Mouse (Mus musculus): ENCODE measurements around the gene Gm20388.

Gm20388 gene

GRCm38 (mm10) chr8:120948620-120949491 is 1038.2 kb downstream of the Gm20388 start:
- DNase-seq = no peak

- DNase-seq = no peak
Observed at GRCm38 (mm10) chr8:120950674-120951218, 1040.1 kb downstream of the Gm20388 start.

DNA sequence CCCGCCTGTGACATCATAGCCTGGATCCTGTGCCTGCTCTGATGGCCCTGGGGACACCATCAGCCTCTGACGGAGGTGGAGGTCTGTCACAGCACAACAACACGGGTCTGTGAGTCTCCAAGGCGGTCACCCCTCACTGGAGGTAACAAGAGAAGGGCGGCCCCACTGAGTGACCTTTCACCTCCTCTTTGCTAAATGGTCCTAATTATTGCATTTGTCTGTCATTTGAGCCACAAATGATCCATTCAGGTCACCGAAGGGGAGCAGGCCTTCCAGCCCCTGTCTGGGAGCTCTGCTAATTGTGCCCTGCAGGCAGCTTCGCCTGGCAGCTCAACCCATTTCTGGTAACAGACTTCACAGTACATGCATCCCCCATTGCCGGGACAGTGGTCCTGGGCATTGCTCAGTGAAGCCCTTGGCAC is 1048.8 kb downstream of the Gm20388 start:
- no peak for DNase-seq

DNA sequence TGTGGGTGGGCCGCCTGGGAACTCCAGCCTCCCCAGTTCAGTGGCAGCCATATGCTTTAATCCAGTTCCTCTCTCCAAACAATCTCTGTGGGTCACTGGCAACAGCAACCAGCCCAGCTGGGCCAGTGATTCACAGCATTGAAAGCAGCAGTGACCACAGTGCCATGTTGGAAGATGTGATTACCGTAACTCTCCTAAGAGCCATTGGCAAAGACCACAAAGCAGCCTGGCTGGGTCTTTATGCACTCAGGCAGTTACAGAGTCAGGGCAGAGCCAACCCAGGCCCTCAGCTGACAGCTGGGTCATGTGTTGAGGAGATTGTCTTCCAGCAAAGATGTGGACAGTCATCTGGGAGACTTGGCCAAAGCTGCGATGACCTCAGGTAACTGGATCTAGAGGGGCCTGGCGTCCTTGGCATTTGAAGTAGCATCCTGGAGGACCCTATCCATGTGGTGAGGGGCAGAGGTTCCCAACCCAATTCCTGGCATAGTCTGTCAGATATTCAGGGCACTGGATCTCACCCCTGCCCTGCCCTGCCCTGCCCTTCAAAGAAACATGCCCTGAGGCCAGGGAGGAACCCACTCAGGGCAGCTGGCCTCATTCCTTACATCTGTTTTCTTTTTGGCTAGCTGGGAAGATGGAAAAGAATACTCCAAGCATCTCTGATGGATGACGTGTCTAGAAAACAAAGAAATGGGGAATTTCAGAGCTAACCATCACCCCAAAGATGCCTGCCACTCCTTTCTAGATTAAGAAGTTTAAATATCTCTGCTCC is 1052.2 kb downstream of the Gm20388 start:
- DNase-seq = no peak

DNA sequence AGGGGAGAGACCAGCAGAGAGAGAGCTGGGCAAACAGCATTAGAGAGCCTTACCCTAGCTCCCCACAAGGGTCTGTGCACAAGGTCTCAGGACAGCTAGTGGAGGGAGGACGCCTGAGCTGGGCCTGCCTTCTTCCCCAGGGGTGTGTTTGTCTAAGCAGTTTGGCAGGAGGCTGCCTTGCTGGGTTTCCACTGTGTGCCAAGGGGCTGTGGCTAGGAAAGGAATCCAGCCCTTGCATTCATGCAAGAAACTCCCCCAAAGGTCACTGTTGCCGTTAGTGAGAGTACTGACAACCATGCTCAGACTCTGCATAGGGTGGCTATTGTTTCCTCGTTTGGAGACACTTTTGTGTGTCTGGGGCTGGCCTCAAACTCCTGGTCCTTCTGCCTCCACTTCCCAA is 1055.9 kb downstream of the Gm20388 start:
- no peak for DNase-seq

DNA sequence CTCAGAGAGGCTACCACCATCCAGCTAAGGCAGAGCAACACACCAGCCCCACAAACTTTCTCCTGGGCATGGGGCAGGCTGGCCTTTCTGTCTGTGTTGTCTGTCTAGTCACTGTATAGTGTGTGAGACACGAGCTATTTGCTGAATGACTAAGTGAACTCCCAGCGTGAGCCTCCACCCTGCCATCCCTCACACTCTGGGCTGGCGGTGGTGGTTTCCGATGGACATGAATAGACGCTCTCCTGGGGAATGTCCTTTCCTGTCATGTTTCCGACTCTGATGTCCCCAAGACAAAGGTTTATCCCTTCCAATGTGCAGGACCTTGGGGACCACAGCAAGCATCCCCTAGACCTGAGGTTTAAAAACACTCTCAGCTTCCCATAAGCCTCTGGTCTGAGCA is 1057.7 kb downstream of the Gm20388 start:
- peak; percentile 22 for DNase-seq

- peak; percentile 77 for DNase-seq
Observed at GRCm38 (mm10) chr8:120970346-120970745, 1059.7 kb downstream of the Gm20388 start.

- DNase-seq = peak; percentile 70
Observed at GRCm38 (mm10) chr8:120971691-120972469, 1061.2 kb downstream of the Gm20388 start.

GRCm38 (mm10) chr8:120973046-120973445 is 1062.4 kb downstream of the Gm20388 start:
- DNase-seq = no peak

- peak; percentile 41 for DNase-seq
Observed at GRCm38 (mm10) chr8:120977131-120977530, 1066.5 kb downstream of the Gm20388 start.

DNA sequence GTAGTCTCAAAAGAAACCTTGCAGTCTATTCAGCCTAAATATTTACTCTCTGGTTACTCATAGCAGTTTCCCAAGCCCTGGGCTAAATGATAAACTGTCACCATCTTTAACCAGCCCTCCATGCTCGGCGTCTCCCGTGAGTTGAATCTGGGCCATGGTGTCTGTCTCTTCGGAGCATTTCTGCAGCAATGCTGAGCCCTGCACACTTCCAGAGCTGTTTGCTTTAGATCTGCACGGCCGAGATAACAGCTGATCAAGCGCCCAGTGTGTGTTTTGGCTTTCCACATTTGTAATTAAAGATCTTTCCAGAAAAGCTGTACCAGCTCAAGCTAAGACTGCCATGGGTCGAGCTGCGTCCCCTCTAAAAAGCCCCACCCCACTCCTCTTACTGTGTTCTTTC is 1068.6 kb downstream of the Gm20388 start:
- no peak for DNase-seq

GRCm38 (mm10) chr8:120980948-120981347 is 1070.3 kb downstream of the Gm20388 start:
- no peak for DNase-seq

DNA sequence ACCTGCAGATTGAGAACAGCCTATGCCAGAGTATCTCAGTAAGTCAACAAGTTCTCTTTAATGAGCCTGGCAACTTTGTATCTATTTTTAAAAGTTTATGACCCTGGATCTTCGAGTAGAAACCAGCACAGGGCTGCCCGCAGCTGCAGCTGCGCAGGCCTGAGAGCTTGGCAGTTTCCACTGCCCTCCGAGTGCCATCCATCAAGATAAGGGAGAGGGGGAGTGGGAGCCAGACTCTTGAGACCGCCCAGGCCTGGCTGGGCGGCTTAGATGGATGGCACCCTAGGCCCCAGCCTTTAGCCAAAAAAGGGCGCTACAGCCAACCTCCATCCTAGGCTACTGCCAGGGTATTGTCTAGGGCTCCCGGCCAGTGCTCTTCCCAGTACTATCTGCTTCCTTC is 1074.2 kb downstream of the Gm20388 start:
- DNase-seq = no peak

DNA sequence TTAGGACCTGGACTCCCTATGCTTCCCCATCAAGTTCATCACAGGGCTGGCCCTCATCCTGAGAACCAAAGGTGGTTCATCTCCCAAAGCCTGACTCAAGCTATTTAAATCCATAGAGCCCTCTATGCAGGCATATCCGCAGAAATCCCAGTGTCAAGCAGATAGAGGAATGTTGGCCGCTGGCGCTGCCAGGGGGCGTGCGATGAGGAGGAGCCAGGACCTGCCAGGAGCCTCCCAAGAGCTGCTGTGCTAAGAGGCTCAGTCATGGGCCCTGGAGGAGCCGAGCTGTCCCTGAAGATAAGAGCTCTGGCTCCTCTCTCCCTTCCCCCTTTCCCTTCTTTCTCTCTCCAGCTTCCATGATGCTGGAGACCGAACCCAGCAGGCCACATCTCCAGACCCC is 1075.4 kb downstream of the Gm20388 start:
- no peak for DNase-seq

DNA sequence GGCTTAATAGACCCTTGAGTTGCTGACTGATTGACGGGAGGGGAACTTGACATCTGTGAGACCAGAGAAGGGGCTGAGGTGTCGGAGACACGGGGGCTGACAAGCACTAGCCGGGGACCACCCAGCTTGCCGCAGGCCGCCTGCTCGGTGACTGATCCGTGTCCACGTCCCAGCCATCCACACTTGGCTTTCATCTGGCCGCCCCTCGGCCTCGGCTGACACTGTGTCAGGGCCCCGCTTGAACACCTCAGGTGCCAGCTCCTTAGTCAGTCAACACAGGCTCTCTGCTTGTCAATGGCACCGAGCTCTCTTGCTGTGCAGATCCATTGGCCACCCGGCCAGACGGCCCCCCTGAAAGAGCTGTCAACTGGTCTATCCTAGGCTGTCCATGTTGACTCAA is 1083.1 kb downstream of the Gm20388 start:
- DNase-seq = no peak

DNA sequence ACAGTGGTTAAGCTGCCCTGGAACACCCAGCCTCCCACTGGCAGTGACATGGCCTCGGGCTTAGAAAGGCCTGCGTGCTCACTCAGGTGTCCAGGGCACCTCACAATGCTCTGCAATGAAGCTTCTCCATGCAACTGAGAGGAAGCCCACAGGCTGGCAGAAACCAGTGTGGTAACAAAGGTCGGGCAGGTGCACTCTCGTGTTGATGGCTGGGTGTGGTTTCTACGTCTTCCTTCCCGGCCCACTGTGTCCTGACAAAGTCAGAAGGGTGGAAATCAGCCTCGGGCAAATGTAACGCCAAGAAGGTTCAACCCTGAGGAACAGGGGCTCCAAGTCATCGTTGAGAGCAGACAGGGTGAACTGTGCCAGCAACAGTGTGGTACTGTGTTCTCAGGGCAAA is 1084.8 kb downstream of the Gm20388 start:
- DNase-seq = no peak

- DNase-seq = no peak
Observed at GRCm38 (mm10) chr8:120996905-120997581, 1086.4 kb downstream of the Gm20388 start.

DNA sequence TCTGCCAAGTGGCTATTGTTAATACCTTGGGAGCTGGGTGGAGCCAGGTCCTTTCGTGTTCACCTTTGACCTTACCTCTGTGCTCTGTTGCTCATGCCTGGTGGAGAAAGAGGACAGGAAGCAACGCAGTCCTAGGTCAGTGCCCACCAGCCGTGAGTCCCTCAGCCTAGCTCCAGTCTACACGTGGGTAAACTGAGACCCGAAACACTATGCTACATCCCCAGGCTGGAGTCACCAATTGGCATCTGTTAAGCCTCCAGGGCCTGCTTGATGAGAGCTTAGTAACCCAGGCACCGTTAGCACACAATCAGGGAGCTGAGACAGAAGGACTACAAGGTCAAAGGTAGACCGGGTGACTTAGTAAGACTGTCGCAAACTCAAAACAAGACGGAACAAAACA is 1087.3 kb downstream of the Gm20388 start:
- no peak for DNase-seq

- peak; percentile 34 for DNase-seq
Observed at GRCm38 (mm10) chr8:120998966-120999365, 1088.3 kb downstream of the Gm20388 start.

GRCm38 (mm10) chr8:121001951-121002350 is 1091.3 kb downstream of the Gm20388 start:
- DNase-seq = no peak

- peak; percentile 80 for DNase-seq
Observed at GRCm38 (mm10) chr8:121002871-121003539, 1092.4 kb downstream of the Gm20388 start.

DNA sequence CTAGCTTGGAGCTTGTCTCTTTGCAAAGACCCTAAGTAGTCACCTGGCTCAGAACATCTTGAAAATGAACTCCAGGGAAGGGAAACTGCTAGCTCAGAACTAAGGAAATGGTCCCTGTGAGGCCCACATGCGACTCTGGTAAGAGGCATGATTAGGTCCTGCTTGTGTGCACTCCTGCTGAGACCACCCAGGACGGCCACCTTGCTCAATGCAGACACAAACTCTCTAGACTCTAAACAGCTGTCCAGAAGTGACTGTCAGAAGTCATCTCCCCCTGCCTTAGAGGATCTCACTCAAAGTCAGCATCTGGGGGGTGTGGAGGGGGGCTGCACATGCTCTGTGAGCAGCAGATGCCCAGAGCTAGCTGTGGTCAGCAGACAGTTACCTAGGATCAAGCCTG is 1093.0 kb downstream of the Gm20388 start:
- no peak for DNase-seq
